Mouse (Mus musculus) liver, postnatal 0 days (tissue): ENCODE measurements around the gene Ccdc73.

ENCODE experiments used
- CTCF ChIP-seq: sonication (generic); IDR thresholded peaks from 2 replicates; pipeline ENCODE4 v1.5.1; 2016; ENCODE audit warnings: antibody characterized with exemption, low read depth
- EP300 ChIP-seq: IDR thresholded peaks from 2 replicates; pipeline ENCODE4 v1.6.1; 2016; ENCODE audit warnings: antibody characterized with exemption, low read depth, mild to moderate bottlenecking

DNA sequence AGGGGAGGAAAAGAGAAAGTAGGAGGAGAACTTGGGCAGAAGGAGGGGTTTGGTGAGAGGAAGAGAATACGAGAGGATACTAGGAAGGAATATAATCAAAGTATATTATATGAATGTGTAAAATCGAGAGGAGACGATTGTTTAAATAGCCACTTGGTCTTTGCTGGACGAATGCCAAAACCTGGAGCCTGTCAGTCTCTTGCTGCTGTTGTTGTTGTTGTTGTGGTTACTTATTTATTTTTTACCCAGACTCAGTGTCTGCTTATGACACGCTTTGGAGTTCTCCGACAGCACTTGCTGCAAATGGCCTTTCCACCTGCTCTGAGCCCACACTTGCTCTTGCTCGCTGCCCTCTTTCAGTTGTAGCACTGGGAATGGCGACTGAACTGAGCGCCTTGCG, 7.2 kb upstream of the Ccdc73 start:
- TF ChIP-seq EP300 (no peak), CTCF (no peak)
